Mouse (Mus musculus): Measurements from ENCODE around the gene S100a3. TPM values are rescaled to one million over a fixed set of nuclear protein-coding genes. Genes with fewer than 3 reads are reported as not detected.

The S100a3 gene
- polyA plus RNA-seq, 1 experiment from 2014 or later, result 0.31 TPM

DNA sequence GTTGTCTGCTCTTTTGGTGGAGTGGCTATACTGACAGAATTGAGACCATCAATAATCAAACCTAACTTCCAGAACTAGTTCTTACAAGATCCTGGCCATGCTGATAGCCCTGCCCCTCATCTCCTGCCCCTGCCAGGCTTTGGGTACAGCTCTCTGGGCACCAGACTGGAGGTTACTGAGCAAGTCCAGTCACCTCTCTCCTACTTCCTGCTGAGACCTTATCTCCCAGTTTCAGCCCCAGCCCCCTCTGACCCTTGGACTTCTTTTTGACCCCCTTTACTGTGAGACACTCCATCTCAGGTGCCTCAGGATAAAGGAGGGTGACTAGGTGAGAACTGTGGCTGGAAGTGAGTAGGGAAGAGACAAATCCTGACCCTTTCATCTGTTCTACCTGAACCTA, 48.7 kb downstream of the S100a3 start:
- no peaks in the 10 kb centered on the region for H3K9me3 ChIP-seq
- no peak for DNase-seq (ENCODE audit: low spot score)
- H3K4me1 ChIP-seq, result peaks cover 21% of the 10 kb centered on the region
- H3K36me3 ChIP-seq, result no peaks in the 10 kb centered on the region
- no peak overlapping the region for H3K4me3 ChIP-seq
- H3K27me3 ChIP-seq (ENCODE audit: insufficient read depth, poor library complexity, severe bottlenecking), result peaks cover 11% of the 10 kb centered on the region; the same call in 1 of the 2 replicates
- no peak overlapping the region for H3K27ac ChIP-seq

DNA sequence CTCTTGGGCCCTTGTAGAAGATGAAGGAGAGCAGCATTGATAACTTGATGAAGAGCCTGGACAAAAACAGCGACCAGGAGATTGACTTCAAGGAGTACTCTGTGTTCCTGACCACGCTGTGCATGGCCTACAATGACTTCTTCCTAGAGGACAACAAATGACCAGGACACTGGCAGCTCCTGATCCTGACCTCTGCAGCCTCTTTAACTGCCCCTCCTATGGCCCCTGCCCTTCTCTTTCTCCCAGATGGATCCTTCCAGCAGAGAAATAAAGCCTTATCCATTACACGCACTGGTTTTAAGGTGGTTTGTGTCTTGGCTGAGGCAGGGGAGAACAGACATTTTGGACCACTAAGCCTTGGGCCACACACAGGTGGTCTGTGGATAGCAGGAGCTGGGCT, 51.1 kb downstream of the S100a3 start:
- 84% methylated on average over 3 of the region's 3 CpGs for WGBS
- no peaks in the 10 kb centered on the region for H3K36me3 ChIP-seq
- H3K4me3 ChIP-seq, result no peak overlapping the region
- peaks cover 15% of the 10 kb centered on the region for H3K4me1 ChIP-seq
- no peaks in the 10 kb centered on the region for H3K9me3 ChIP-seq
- no peak for DNase-seq (ENCODE audit: low spot score)
- peaks cover 16% of the 10 kb centered on the region; the same call in 1 of the 2 replicates for H3K27me3 ChIP-seq (ENCODE audit: insufficient read depth, poor library complexity, severe bottlenecking)
- H3K27ac ChIP-seq, result no peak overlapping the region

DNA sequence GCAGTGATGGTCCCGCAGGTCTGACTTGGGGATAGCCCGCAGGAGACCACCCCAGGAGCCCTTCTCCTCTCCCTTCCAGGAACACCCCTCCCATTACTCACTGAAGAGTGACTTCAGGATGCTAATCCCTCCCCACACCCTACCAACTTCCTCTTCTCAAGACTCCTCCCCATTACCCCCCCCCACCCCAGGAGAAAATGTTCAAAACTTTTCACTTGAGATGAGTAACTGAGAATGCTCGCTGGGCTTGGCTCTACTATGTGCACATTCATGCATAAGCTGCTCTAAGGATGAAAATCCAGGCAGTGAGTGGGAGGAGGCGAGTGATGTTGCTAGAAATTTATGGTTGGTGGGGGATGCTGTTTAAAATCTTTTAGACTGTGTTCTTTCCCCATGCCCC, 51.7 kb downstream of the S100a3 start:
- no peak overlapping the region for H3K27ac ChIP-seq
- 59% methylated on average over 4 of the region's 4 CpGs for WGBS
- H3K27me3 ChIP-seq (ENCODE audit: insufficient read depth, poor library complexity, severe bottlenecking), result peaks cover 16% of the 10 kb centered on the region; the same call in 1 of the 2 replicates
- no peak for DNase-seq (ENCODE audit: low spot score)
- H3K4me3 ChIP-seq, result no peak overlapping the region
- peaks cover 15% of the 10 kb centered on the region for H3K4me1 ChIP-seq
- no peaks in the 10 kb centered on the region for H3K36me3 ChIP-seq
- no peaks in the 10 kb centered on the region for H3K9me3 ChIP-seq

- WGBS, result under 1% methylated on average over 23 of the region's 23 CpGs
- peak within 1 kb of the TSS; percentile 30; the same call in 1 of the 2 replicates for H3K27ac ChIP-seq
- peaks cover 15% of the 10 kb centered on the region for H3K4me1 ChIP-seq
- H3K4me3 ChIP-seq, result peak within 1 kb of the TSS; percentile 54
- peaks cover 16% of the 10 kb centered on the region; the same call in 1 of the 2 replicates for H3K27me3 ChIP-seq (ENCODE audit: insufficient read depth, poor library complexity, severe bottlenecking)
- no peak for DNase-seq (ENCODE audit: low spot score)
- no peaks in the 10 kb centered on the region for H3K36me3 ChIP-seq
- H3K9me3 ChIP-seq, result no peaks in the 10 kb centered on the region
Observed at GRCm38 (mm10) chr3:90612728-90613291, 52.4 kb downstream of the S100a3 start, which contains the start of gene S100a6. Gene S100a6, plus strand, starts transcription at chr3:90612882.

GRCm38 (mm10) chr3:90613461-90614147, 53.2 kb downstream of the S100a3 start:
- WGBS, result 52% methylated on average over 7 of the region's 7 CpGs
- Histone ChIP-seq H3K27ac (no peak overlapping the region), H3K36me3 (no peaks in the 10 kb centered on the region), H3K27me3 (ENCODE audit: insufficient read depth, poor library complexity, severe bottlenecking) (peaks cover 16% of the 10 kb centered on the region; the same call in 1 of the 2 replicates), H3K9me3 (no peaks in the 10 kb centered on the region), H3K4me3 (peak overlapping the region; percentile 54), H3K4me1 (peaks cover 15% of the 10 kb centered on the region)
- no peak for DNase-seq (ENCODE audit: low spot score)

DNA sequence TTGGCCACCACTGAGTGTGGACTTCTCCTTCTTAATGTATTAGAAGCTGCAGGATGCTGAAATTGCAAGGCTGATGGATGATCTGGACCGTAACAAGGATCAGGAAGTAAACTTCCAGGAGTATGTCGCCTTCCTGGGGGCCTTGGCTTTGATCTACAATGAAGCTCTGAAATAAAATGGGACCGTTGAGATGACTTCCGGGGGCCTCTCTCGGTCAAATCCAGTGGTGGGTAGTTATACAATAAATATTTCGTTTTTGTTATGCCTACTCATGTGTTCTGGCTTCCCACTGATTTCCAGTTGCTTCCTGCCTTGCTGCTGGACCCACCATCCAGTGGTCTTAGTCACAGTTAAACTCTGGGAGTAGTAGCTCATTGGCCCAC, 53.8 kb downstream of the S100a3 start:
- WGBS, result 84% methylated on average over 6 of the region's 6 CpGs
- Histone ChIP-seq H3K27ac (no peak overlapping the region), H3K9me3 (no peaks in the 10 kb centered on the region), H3K4me1 (peaks cover 15% of the 10 kb centered on the region), H3K4me3 (no peak overlapping the region), H3K27me3 (ENCODE audit: insufficient read depth, poor library complexity, severe bottlenecking) (peaks cover 16% of the 10 kb centered on the region; the same call in 1 of the 2 replicates), H3K36me3 (no peaks in the 10 kb centered on the region)
- DNase-seq (ENCODE audit: low spot score), result no peak

- no peak for DNase-seq (ENCODE audit: low spot score)
- H3K9me3 ChIP-seq, result no peaks in the 10 kb centered on the region
- H3K4me3 ChIP-seq, result no peak overlapping the region
- peaks cover 16% of the 10 kb centered on the region; the same call in 1 of the 2 replicates for H3K27me3 ChIP-seq (ENCODE audit: insufficient read depth, poor library complexity, severe bottlenecking)
- H3K27ac ChIP-seq, result no peak overlapping the region
- no peaks in the 10 kb centered on the region for H3K36me3 ChIP-seq
- 70% methylated on average over 11 of the region's 11 CpGs for WGBS
- H3K4me1 ChIP-seq, result peaks cover 15% of the 10 kb centered on the region
Observed at GRCm38 (mm10) chr3:90614611-90615251, 54.4 kb downstream of the S100a3 start.

DNA sequence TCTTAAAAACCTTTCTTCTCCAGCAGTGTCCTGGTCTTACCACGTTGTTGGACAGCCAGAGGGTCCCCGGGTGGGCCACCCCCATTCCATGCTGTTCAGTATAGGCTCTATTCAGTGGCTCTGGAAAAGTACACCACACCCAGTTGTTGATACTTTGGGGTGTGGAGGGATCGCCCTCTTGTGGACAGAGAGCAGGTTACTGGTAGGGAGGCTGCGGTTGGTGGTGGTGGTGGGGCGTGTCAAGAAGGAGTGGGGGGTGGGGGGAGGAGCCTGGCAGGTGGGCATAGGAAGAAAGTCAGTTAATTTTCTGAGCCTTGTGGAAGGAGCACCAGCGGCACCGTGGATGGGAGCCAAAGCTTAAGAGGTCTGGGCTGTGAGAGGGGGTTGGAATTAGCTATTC, 55.0 kb downstream of the S100a3 start:
- Histone ChIP-seq H3K4me1 (peaks cover 15% of the 10 kb centered on the region), H3K9me3 (no peaks in the 10 kb centered on the region), H3K4me3 (no peak overlapping the region), H3K36me3 (no peaks in the 10 kb centered on the region), H3K27me3 (ENCODE audit: insufficient read depth, poor library complexity, severe bottlenecking) (peaks cover 16% of the 10 kb centered on the region; the same call in 1 of the 2 replicates), H3K27ac (no peak overlapping the region)
- peak; percentile 81 for DNase-seq (ENCODE audit: low spot score)
- 11% methylated on average over 7 of the region's 7 CpGs for WGBS

- no peak overlapping the region for H3K27ac ChIP-seq
- no peaks in the 10 kb centered on the region for H3K36me3 ChIP-seq
- no peaks in the 10 kb centered on the region for H3K9me3 ChIP-seq
- H3K4me3 ChIP-seq, result no peak overlapping the region
- no peak for DNase-seq (ENCODE audit: low spot score)
- H3K27me3 ChIP-seq (ENCODE audit: insufficient read depth, poor library complexity, severe bottlenecking), result peaks cover 20% of the 10 kb centered on the region; the same call in 1 of the 2 replicates
- H3K4me1 ChIP-seq, result peaks cover 15% of the 10 kb centered on the region
- 70% methylated on average over 1 of the region's 1 CpGs for WGBS
Observed at GRCm38 (mm10) chr3:90615911-90616310, 55.5 kb downstream of the S100a3 start.

GRCm38 (mm10) chr3:90617586-90617985, 57.2 kb downstream of the S100a3 start:
- WGBS, result 17% methylated on average over 1 of the region's 1 CpGs

DNA sequence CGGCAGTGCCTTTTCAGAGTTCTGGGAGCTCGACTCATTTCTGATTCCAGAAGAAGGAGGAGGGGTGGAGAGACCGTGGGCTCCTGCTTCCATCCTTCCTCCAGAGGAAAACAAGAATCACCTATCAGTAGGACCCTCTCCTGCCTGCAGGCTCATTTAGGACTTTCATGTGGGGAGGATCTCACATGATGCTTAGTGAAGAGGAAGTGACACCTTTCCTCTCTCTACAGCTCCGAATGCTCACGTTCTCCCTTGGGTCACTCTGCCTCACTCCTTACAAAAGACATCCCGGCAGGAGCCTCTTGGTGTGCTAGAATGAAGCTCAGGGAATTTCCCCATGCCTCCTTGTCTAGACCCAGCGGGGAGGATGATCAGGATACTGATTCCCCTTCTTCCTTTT, 61.2 kb downstream of the S100a3 start:
- DNase-seq (ENCODE audit: low spot score), result no peak
- Histone ChIP-seq H3K9me3 (no peaks in the 10 kb centered on the region), H3K4me1 (peaks cover 7% of the 10 kb centered on the region; the same call in 1 of the 2 replicates), H3K27me3 (ENCODE audit: insufficient read depth, poor library complexity, severe bottlenecking) (peaks cover 4% of the 10 kb centered on the region; the same call in 1 of the 2 replicates), H3K27ac (no peak overlapping the region), H3K36me3 (no peaks in the 10 kb centered on the region), H3K4me3 (no peak overlapping the region)
- WGBS, result 46% methylated on average over 7 of the region's 7 CpGs

More at GRCm38 (mm10) chr3:90617586-90617985, 57.2 kb downstream of the S100a3 start:
- Histone ChIP-seq H3K4me3 (no peak overlapping the region), H3K9me3 (no peaks in the 10 kb centered on the region), H3K36me3 (no peaks in the 10 kb centered on the region), H3K4me1 (peaks cover 15% of the 10 kb centered on the region), H3K27ac (no peak overlapping the region), H3K27me3 (ENCODE audit: insufficient read depth, poor library complexity, severe bottlenecking) (peaks cover 20% of the 10 kb centered on the region; the same call in 1 of the 2 replicates)
- DNase-seq (ENCODE audit: low spot score), result no peak

DNA sequence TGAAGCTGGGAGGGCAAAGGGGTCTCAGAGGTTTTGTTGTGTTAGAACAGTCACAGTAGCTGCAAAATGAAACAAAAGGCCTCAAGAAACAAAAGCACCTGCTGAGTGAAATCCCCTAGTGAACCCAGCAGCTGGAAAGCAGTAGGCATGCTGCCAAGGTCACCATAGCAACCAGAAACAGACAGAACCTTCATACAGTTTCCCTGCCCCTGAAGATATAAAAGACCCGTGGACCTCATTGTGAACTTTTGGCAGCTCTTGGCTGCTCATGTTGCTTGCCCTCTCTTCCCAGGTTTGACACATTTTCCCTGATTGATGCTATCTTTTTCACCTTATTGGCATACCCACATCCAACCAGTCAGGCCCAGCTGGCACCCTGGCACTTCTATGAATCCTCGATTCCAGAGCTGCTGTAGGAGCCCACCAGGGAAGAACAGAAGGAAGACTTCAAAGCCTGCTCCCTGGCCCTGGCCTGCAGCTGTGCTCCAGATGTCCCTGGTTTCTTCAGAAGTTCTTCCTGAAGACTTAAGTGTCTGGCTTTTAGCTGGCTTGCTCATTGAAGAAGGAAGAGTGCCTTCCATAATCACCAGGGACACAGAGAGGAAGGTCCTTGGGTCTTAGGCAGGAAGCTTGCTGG, 63.2 kb downstream of the S100a3 start:
- peaks cover 4% of the 10 kb centered on the region; the same call in 1 of the 2 replicates for H3K27me3 ChIP-seq (ENCODE audit: insufficient read depth, poor library complexity, severe bottlenecking)
- H3K4me1 ChIP-seq, result peaks cover 7% of the 10 kb centered on the region; the same call in 1 of the 2 replicates
- WGBS, result 46% methylated on average over 2 of the region's 2 CpGs
- no peak overlapping the region for H3K27ac ChIP-seq
- H3K9me3 ChIP-seq, result no peaks in the 10 kb centered on the region
- no peak overlapping the region for H3K4me3 ChIP-seq
- no peak for DNase-seq (ENCODE audit: low spot score)
- no peaks in the 10 kb centered on the region for H3K36me3 ChIP-seq
